Comparison of ENCODE assay signal across 8 mouse cellular contexts in genomic region chr17:45731172-45731864, GRCm38 (mm10). TPM values are rescaled to one million over a fixed set of nuclear protein-coding genes. Genes with fewer than 3 reads are reported as not detected.
A peak's percentile ranks its signal among the peaks of the same experiment; 100 is the strongest.
DNase-seq lines count a peak whose midpoint lies in the region; ATAC-seq and TF ChIP-seq lines count a peak whose summit lies in the region.

No protein-coding gene starts in this region.

- no peak for TF ChIP-seq POLR2A in liver, adult 2 months (IDR thresholded peaks at IDR 0.05; ENCODE audit: extremely low read depth, insufficient read depth, low read length)
- no peak for TF ChIP-seq POLR2A in testis, adult 2 months (IDR thresholded peaks at IDR 0.05; ENCODE audit: control insufficient read depth, low read depth, low read length)

- 27% methylated on average over 9 of the region's 9 CpGs for WGBS in liver, embryonic 12.5 days (ENCODE audit: insufficient replicate concordance)
- WGBS in liver, adult 2 months, result 27% methylated on average over 9 of the region's 9 CpGs
- 25% methylated on average over 9 of the region's 9 CpGs for WGBS in neural tube, embryonic 14.5 days

- no peak overlapping the region for H3K4me3 ChIP-seq in liver, embryonic 12.5 days
- no peak overlapping the region for H3K4me3 ChIP-seq in liver, adult 2 months (ENCODE audit: insufficient read depth, low read depth, low read length)
- H3K4me3 ChIP-seq in neural tube, embryonic 14.5 days (ENCODE audit: low read depth, low read length), result no peak overlapping the region
- no peak overlapping the region for H3K4me3 ChIP-seq in testis, adult 2 months (ENCODE audit: control insufficient read depth, low read depth, low read length)

- no peaks in the 10 kb centered on the region for H3K9me3 ChIP-seq in liver, embryonic 12.5 days (replicated peaks)
- H3K9me3 ChIP-seq in neural tube, embryonic 14.5 days (ENCODE audit: control insufficient read depth, low read length), result no peaks in the 10 kb centered on the region

- ATAC-seq in liver, embryonic 12.5 days, result no peak
- ATAC-seq in inflammation-experienced regulatory T-cells, adult 6 months, result peak; percentile 64
- ATAC-seq in neural tube, embryonic 14.5 days (ENCODE audit: low read depth), result peak; percentile 9; the same call in 1 of the 2 replicates

- H3K4me1 ChIP-seq in liver, embryonic 12.5 days, result peaks cover 49% of the 10 kb centered on the region
- H3K4me1 ChIP-seq in liver, adult 2 months (ENCODE audit: control insufficient read depth, insufficient read depth, low read length), result peaks cover 7% of the 10 kb centered on the region
- H3K4me1 ChIP-seq in neural tube, embryonic 14.5 days (ENCODE audit: control insufficient read depth, insufficient read depth, low read length), result peaks cover 23% of the 10 kb centered on the region
- H3K4me1 ChIP-seq in testis, adult 2 months (ENCODE audit: control insufficient read depth, insufficient read depth, low read length), result peaks cover 17% of the 10 kb centered on the region

- no peak overlapping the region for H3K27ac ChIP-seq in liver, embryonic 12.5 days
- no peak overlapping the region for H3K27ac ChIP-seq in liver, adult 2 months (replicated peaks; ENCODE audit: insufficient read depth, low read depth, low read length)
- no peak overlapping the region for H3K27ac ChIP-seq in neural tube, embryonic 14.5 days (ENCODE audit: low read depth, low read length)
- no peak overlapping the region for H3K27ac ChIP-seq in testis, adult 2 months (ENCODE audit: control insufficient read depth, insufficient read depth, low read depth, low read length)

- TF ChIP-seq CTCF in liver, adult 2 months (IDR thresholded peaks at IDR 0.05; ENCODE audit: low read depth, low read length), result peak; percentile 86
- peak; percentile 89 for TF ChIP-seq CTCF in testis, adult 2 months (IDR thresholded peaks at IDR 0.05; ENCODE audit: control insufficient read depth, insufficient read depth, insufficient replicate concordance, low read depth, low read length)

- no peak overlapping the region for H3K4me2 ChIP-seq in liver, embryonic 12.5 days
- no peak overlapping the region for H3K4me2 ChIP-seq in neural tube, embryonic 14.5 days (ENCODE audit: low read depth, low read length)

- H3K79me2 ChIP-seq in liver, adult 2 months (ENCODE audit: control insufficient read depth, insufficient read depth, low read length), result no peaks in the 10 kb centered on the region

- no peaks in the 10 kb centered on the region for H3K36me3 ChIP-seq in liver, embryonic 12.5 days
- H3K36me3 ChIP-seq in liver, adult 2 months (ENCODE audit: control insufficient read depth, insufficient read depth, low read length), result no peaks in the 10 kb centered on the region
- H3K36me3 ChIP-seq in neural tube, embryonic 14.5 days (ENCODE audit: control insufficient read depth, insufficient read depth, low read length), result no peaks in the 10 kb centered on the region
- no peaks in the 10 kb centered on the region for H3K36me3 ChIP-seq in testis, adult 2 months (ENCODE audit: control insufficient read depth, insufficient read depth, low read length)

- H3K9ac ChIP-seq in liver, embryonic 12.5 days, result no peak overlapping the region
- no peak overlapping the region for H3K9ac ChIP-seq in liver, adult 2 months (ENCODE audit: low read depth, low read length)
- no peak overlapping the region for H3K9ac ChIP-seq in neural tube, embryonic 14.5 days (replicated peaks; ENCODE audit: low read depth, low read length)

- H3K27me3 ChIP-seq in liver, embryonic 12.5 days (replicated peaks), result peaks cover 45% of the 10 kb centered on the region
- H3K27me3 ChIP-seq in liver, adult 2 months (ENCODE audit: control insufficient read depth, insufficient read depth, low read length), result no peaks in the 10 kb centered on the region
- no peaks in the 10 kb centered on the region for H3K27me3 ChIP-seq in neural tube, embryonic 14.5 days (ENCODE audit: control insufficient read depth, insufficient read depth, low read length)
- H3K27me3 ChIP-seq in testis, adult 2 months (ENCODE audit: control insufficient read depth, insufficient read depth, low read length), result no peaks in the 10 kb centered on the region; the same call in 1 of the 2 replicates

- DNase-seq in liver, result peak; percentile 82
- peak; percentile 91 to 94 for DNase-seq in cerebellum, postnatal 25 days
- peak; percentile 91 for DNase-seq in gastrocnemius, adult 18-20 months (ENCODE audit: low spot score)
- DNase-seq in liver, adult 2 months (ENCODE audit: extremely low read depth, low read depth, low spot score), result peak; percentile 52

RNA-seq across cellular contexts. Expression of gene 1600014C23Rik, which starts 2.3 kb away (rescaled TPM):
- not detected in 2 replicates for polyA plus RNA-seq in liver, embryonic 12.5 days (2016; fragmentation: Nextera tagmentation; extraction: Ambion mirVana)
- not detected for total RNA-seq in gastrocnemius, adult 18-20 months (2021)
- polyA plus RNA-seq in inflammation-experienced regulatory T-cells, adult 6 months (2017; shearing (Covaris generic)), result not detected
- total RNA-seq in liver, adult 2 months (2014; rRNA removed), result not detected in 2 replicates
- not detected in 2 replicates for polyA plus RNA-seq in liver, adult 2 months (2012; rRNA removed)
- not detected in 2 replicates for polyA plus RNA-seq in neural tube, embryonic 14.5 days (2014; fragmentation: Nextera tagmentation; extraction: Ambion mirVana)
- polyA plus RNA-seq in testis, adult 2 months (2012; rRNA removed), result 0.36 and 0.79 TPM in 2 replicates

RNA-seq across cellular contexts. Expression of gene Tmem63b, which starts 44.6 kb away (rescaled TPM):
- polyA plus RNA-seq in liver, embryonic 12.5 days (2016; fragmentation: Nextera tagmentation; extraction: Ambion mirVana), result 12.9 and 13.7 TPM in 2 replicates
- total RNA-seq in gastrocnemius, adult 18-20 months (2021), result 10 to 100 TPM; 65.0 to 70.8 TPM
- polyA plus RNA-seq in inflammation-experienced regulatory T-cells, adult 6 months (2017; shearing (Covaris generic)), result 1 to 10 TPM; 2.0 to 2.7 (median 2.4) TPM
- 23.0 and 35.4 TPM in 2 replicates for total RNA-seq in liver, adult 2 months (2014; rRNA removed)
- polyA plus RNA-seq in liver, adult 2 months (2012; rRNA removed), result 98.6 and 99.2 TPM in 2 replicates
- polyA plus RNA-seq in neural tube, embryonic 14.5 days (2014; fragmentation: Nextera tagmentation; extraction: Ambion mirVana), result 108 and 117 TPM in 2 replicates
- 5.4 and 6.4 TPM in 2 replicates for polyA plus RNA-seq in testis, adult 2 months (2012; rRNA removed)

RNA-seq across cellular contexts. Expression of gene Mrpl14, which starts 45.2 kb away (rescaled TPM):
- 148 and 151 TPM in 2 replicates for polyA plus RNA-seq in liver, embryonic 12.5 days (2016; fragmentation: Nextera tagmentation; extraction: Ambion mirVana)
- 100 to 1,000 TPM; 119 to 165 TPM for total RNA-seq in gastrocnemius, adult 18-20 months (2021)
- 10 to 100 TPM; 74.5 to 88.1 (median 87.7) TPM for polyA plus RNA-seq in inflammation-experienced regulatory T-cells, adult 6 months (2017; shearing (Covaris generic))
- total RNA-seq in liver, adult 2 months (2014; rRNA removed), result 86.3 and 111 TPM in 2 replicates
- polyA plus RNA-seq in liver, adult 2 months (2012; rRNA removed), result 224 and 259 TPM in 2 replicates
- polyA plus RNA-seq in neural tube, embryonic 14.5 days (2014; fragmentation: Nextera tagmentation; extraction: Ambion mirVana), result 110 and 129 TPM in 2 replicates
- 15.4 and 18.8 TPM in 2 replicates for polyA plus RNA-seq in testis, adult 2 months (2012; rRNA removed)
